In the genomic region with DNA sequence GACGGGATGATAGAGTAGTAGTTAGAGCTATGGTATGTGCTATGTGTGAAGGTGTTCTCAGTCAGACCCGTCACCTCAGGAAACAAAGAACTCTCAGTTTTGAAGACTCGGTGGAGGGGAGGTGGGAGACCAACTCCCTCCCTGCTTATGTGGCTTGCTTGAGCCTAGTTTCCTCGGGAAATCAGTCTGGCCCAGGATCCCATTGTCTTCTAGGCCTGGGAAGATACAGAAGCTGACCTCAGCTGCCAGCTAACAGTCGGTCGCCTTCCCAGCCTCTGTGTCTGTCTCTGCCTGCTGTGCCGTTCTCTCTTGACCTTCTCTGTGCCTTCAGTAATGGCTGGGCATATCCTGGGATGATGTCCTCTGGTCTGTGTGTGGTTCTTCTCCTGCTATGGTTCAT, we compare ENCODE assay signal across 13 mouse cellular contexts.
DNase-seq lines count a peak whose midpoint lies in the region; ATAC-seq and TF ChIP-seq lines count a peak whose summit lies in the region.
"Had no signal": no experiment of that assay in that cellular context is flagged by ENCODE, and none has a peak within 500 bp of the region (broad histone marks: within the 10 kb centered on the region; RNA-seq: fewer than 3 reads in every experiment).

No protein-coding gene starts in this region.

- peaks cover 36% of the 10 kb centered on the region for H3K4me1 ChIP-seq in heart, embryonic 11.5 days (ENCODE audit: control insufficient read depth, insufficient read depth, low read length)
- peaks cover 41% of the 10 kb centered on the region for H3K4me1 ChIP-seq in heart, embryonic 16.5 days (ENCODE audit: control insufficient read depth, insufficient read depth, low read length)
- peaks cover 40% of the 10 kb centered on the region for H3K4me1 ChIP-seq in limb, embryonic 10.5 days

- no peaks in the 10 kb centered on the region for H3K27me3 ChIP-seq in heart, embryonic 11.5 days (ENCODE audit: control insufficient read depth, insufficient read depth, low read length)
- no peaks in the 10 kb centered on the region for H3K27me3 ChIP-seq in heart, embryonic 16.5 days (ENCODE audit: control insufficient read depth, insufficient read depth, low read length)
- no peaks in the 10 kb centered on the region for H3K27me3 ChIP-seq in limb, embryonic 10.5 days (ENCODE audit: low read depth, poor library complexity, severe bottlenecking)
- H3K27me3 ChIP-seq: stomach, embryonic 15.5 days had no signal

- DNase-seq in heart, postnatal 10 days: no peak
- DNase-seq in layer of hippocampus, adult 2 months (ENCODE audit: low spot score in 2 of 2): no peak
- no peak for DNase-seq in layer of hippocampus, postnatal 14 days (ENCODE audit: low spot score in 2 of 2)
- DNase-seq in limb, embryonic 10.5 days (ENCODE audit: low spot score): no peak
- no peak for DNase-seq in MN1 (ENCODE audit: low spot score)
- no peak for DNase-seq in testis, postnatal 10 days (ENCODE audit: low spot score)
- DNase-seq: cerebellum, postnatal 14 days; layer of hippocampus, adult 9-11 months; left cerebral cortex, postnatal 4 days had no signal

- H3K4me2 ChIP-seq in heart, embryonic 11.5 days: no peak overlapping the region
- no peak overlapping the region; the same call in 1 of the 2 replicates for H3K4me2 ChIP-seq in heart, embryonic 16.5 days (ENCODE audit: low read depth, low read length)

- 50% methylated on average over 7 of the region's 7 CpGs for WGBS in heart, embryonic 11.5 days (ENCODE audit: insufficient replicate concordance)
- 36% methylated on average over 7 of the region's 7 CpGs for WGBS in heart, embryonic 16.5 days
- WGBS in limb, embryonic 10.5 days: 79% methylated on average over 7 of the region's 7 CpGs

- intact Hi-C loops in heart, postnatal 10 days (cut with DNase I): loop anchor here (5.0 kb wide), 1 partner anchor 47 kb away; no protein-coding TSS in a partner anchor

- ATAC-seq in heart, embryonic 11.5 days (replicated peaks; ENCODE audit: insufficient number of reproducible peaks, low FRiP score, low TSS enrichment): no peak
- no peak for ATAC-seq in heart, embryonic 16.5 days (replicated peaks; ENCODE audit: extremely low read depth, insufficient read depth, low FRiP score)

- H3K9ac ChIP-seq in heart, embryonic 11.5 days (ENCODE audit: low read depth, low read length): no peak overlapping the region
- H3K9ac ChIP-seq in heart, embryonic 16.5 days (ENCODE audit: low read length): 0 out of 2 replicates have a peak overlapping the region, but pooled peaks have one; percentile 27
- H3K9ac ChIP-seq: stomach, embryonic 15.5 days had no signal

- no peaks in the 10 kb centered on the region for H3K36me3 ChIP-seq in heart, embryonic 11.5 days (ENCODE audit: control insufficient read depth, insufficient read depth, low read length)
- H3K36me3 ChIP-seq in heart, embryonic 16.5 days (ENCODE audit: control insufficient read depth, insufficient read depth): no peaks in the 10 kb centered on the region
- peaks cover 8% of the 10 kb centered on the region; the same call in 1 of the 2 replicates for H3K36me3 ChIP-seq in limb, embryonic 10.5 days
- H3K36me3 ChIP-seq: stomach, embryonic 15.5 days had no signal

- no peaks in the 10 kb centered on the region for H3K9me3 ChIP-seq in heart, embryonic 11.5 days (replicated peaks; ENCODE audit: control insufficient read depth, low read length)
- H3K9me3 ChIP-seq in heart, embryonic 16.5 days (replicated peaks; ENCODE audit: control insufficient read depth, low read length): no peaks in the 10 kb centered on the region
- no peaks in the 10 kb centered on the region for H3K9me3 ChIP-seq in limb, embryonic 10.5 days (replicated peaks)
- H3K9me3 ChIP-seq: stomach, embryonic 15.5 days had no signal

- no peak for TF ChIP-seq CTCF in layer of hippocampus, adult 2 months (conservative IDR thresholded peaks at IDR 0.05)

- H3K27ac ChIP-seq in heart, embryonic 11.5 days (ENCODE audit: low read depth, low read length): peak overlapping the region; percentile 31; the same call in 1 of the 2 replicates
- H3K27ac ChIP-seq in layer of hippocampus, adult 2 months: peak overlapping the region; percentile 67; the same call in 1 of the 2 replicates
- peak overlapping the region; percentile 60 for H3K27ac ChIP-seq in heart, embryonic 16.5 days (ENCODE audit: low read length)
- peak overlapping the region; percentile 39; the same call in 1 of the 2 replicates for H3K27ac ChIP-seq in limb, embryonic 10.5 days
- H3K27ac ChIP-seq: macrophage; stomach, embryonic 15.5 days had no signal

- H3K4me3 ChIP-seq in heart, embryonic 11.5 days (ENCODE audit: low read depth, low read length): no peak overlapping the region
- no peak overlapping the region for H3K4me3 ChIP-seq in layer of hippocampus, adult 2 months
- H3K4me3 ChIP-seq in heart, embryonic 16.5 days (ENCODE audit: low read length): no peak overlapping the region
- H3K4me3 ChIP-seq in limb, embryonic 10.5 days: no peak overlapping the region
- H3K4me3 ChIP-seq: stomach, embryonic 15.5 days had no signal
